Mouse (Mus musculus) midbrain, postnatal 0 days (tissue): ENCODE measurements around the gene Slc2a3. TPM values are rescaled to one million over a fixed set of nuclear protein-coding genes. Genes with fewer than 3 reads are reported as not detected.

Source experiments
- ATAC-seq: fragments of 200-750 bp; cut with Nextera tagmentation; 2 replicates; pipeline ENCODE4 v1.8.0; 2017; ENCODE audit warnings: moderate number of reproducible peaks, mild to moderate bottlenecking, moderate TSS enrichment, moderate library complexity; ENCODE audit not compliant: low FRiP score
- DNase-seq: peaks from one replicate; pipeline ENCODE4 v3.0.0-alpha.2; 2015; ENCODE audit warnings: low spot score
- H3K27ac ChIP-seq: fragments of 300-500 bp; sonication (generic); 2 replicates; pipeline ENCODE4 v1.5.1; 2014; ENCODE audit warnings: low read depth, mild to moderate bottlenecking, low read length, mixed read lengths
- H3K27me3 ChIP-seq: fragments of 300-500 bp; sonication (generic); 2 replicates; pipeline ENCODE4 v1.6.1; 2014; ENCODE audit warnings: low read length, control low read depth, mixed read lengths; ENCODE audit not compliant: insufficient read depth
- H3K36me3 ChIP-seq: fragments of 300-500 bp; sonication (generic); 2 replicates; pipeline ENCODE4 v1.6.1; 2014; ENCODE audit warnings: low read length, control low read depth, mixed read lengths; ENCODE audit not compliant: insufficient read depth
- H3K4me1 ChIP-seq: fragments of 300-500 bp; sonication (generic); 2 replicates; pipeline ENCODE4 v1.6.1; 2014; ENCODE audit warnings: mild to moderate bottlenecking, control low read depth, antibody characterized with exemption, low read length, mixed read lengths; ENCODE audit not compliant: insufficient read depth
- H3K4me2 ChIP-seq: fragments of 300-500 bp; sonication (generic); 2 replicates; pipeline ENCODE4 v1.6.1; 2014; ENCODE audit warnings: low read depth, mild to moderate bottlenecking, low read length, mixed read lengths; ENCODE audit not compliant: poor library complexity, severe bottlenecking
- H3K4me3 ChIP-seq: fragments of 300-500 bp; sonication (generic); 2 replicates; pipeline ENCODE4 v1.5.1; 2014; ENCODE audit warnings: low read depth, mild to moderate bottlenecking, low read length, moderate library complexity
- H3K9ac ChIP-seq: fragments of 300-500 bp; sonication (generic); replicated peaks from 2 replicates; pipeline ENCODE4 v1.6.1; 2014; ENCODE audit warnings: mild to moderate bottlenecking, low read length, moderate library complexity, mixed read lengths; ENCODE audit not compliant: poor library complexity, severe bottlenecking
- H3K9me3 ChIP-seq: fragments of 300-500 bp; sonication (generic); 2 replicates; pipeline ENCODE4 v1.6.1; 2016; ENCODE audit warnings: low read length, control low read depth
- CTCF ChIP-seq: IDR thresholded peaks from 2 replicates; pipeline ENCODE4 v1.5.1; 2016; ENCODE audit warnings: antibody characterized with exemption, mild to moderate bottlenecking
- WGBS: fragments of 180-500 bp; shearing (Covaris S2); extraction: QIAGEN DNeasy Blood & Tissue Kit; methylation state at CpG from one replicate; pipeline ENCODE4 v1.1.7; 2014; 5-methylcytosine and 5-hydroxymethylcytosine counted together
- polyA plus RNA-seq: library from polyadenylated mRNA; unstranded; fragments of >200 nt; fragmentation: Nextera tagmentation; extraction: Ambion mirVana; gene quantifications from 2 replicates; pipeline ENCODE4 v1.2.1, GENCODE M21; 2015
- total RNA-seq: library from RNA; depleted of rRNA; stranded (reverse); fragments of >200 nt; gene quantifications from 2 replicates; pipeline ENCODE4 v1.2.3, GENCODE M21; 2014

Slc2a3 gene
- total and polyA plus RNA-seq, 2 experiments from 2014 or later, result 48.4 to 129 TPM

DNA sequence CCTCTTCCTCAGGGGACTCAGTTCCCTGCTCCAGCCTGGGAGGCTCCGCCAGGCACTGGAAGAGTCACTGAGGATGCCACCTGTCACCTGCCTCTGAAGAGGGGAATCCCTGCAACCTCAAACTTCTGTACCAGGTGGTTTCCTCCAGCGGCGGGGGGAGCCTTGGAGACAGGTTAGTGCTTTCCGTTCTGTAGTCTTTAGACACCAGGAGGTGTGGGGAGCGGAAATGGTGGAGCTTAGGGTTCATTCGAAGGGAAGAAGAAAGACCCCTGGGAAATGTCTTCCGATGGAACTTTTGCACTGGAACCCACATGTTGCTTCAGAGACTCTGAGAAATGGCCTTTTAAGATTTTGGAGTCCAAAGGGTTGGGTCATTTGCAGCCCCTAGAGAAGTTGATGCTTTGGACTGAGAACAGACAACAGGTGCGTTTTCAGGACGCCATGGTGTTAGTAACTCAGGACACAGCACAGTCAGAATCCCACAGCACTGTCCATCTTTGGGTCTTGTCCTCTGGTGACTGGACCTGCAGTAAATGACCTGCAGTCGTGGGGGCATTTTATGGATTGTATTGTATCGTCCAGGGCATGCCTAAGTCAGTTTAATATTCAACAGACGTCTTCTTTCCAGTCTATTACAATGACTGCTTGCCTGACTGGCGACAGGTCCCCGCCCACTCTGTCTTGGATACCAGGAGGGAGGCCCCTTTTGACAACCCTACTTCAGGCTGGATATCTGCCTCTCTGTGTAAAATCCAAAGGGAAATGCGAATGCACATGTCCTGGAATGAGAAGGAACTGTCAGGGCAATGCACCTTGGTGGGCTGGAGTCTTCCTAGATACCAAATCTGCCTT, 19.6 kb upstream of the Slc2a3 start:
- Histone ChIP-seq H3K4me2 (peak overlapping the region; percentile 88), H3K4me1 (peaks cover 19% of the 10 kb centered on the region), H3K4me3 (peak overlapping the region; percentile 71), H3K27ac (no peak overlapping the region), H3K9ac (peak overlapping the region; percentile 95), H3K36me3 (no peaks in the 10 kb centered on the region), H3K27me3 (no peaks in the 10 kb centered on the region), H3K9me3 (no peaks in the 10 kb centered on the region)
- ATAC-seq (no peak), DNase-seq (no peak)
- TF ChIP-seq CTCF, result no peak
- 10% methylated on average over 15 of the region's 15 CpGs for WGBS

DNA sequence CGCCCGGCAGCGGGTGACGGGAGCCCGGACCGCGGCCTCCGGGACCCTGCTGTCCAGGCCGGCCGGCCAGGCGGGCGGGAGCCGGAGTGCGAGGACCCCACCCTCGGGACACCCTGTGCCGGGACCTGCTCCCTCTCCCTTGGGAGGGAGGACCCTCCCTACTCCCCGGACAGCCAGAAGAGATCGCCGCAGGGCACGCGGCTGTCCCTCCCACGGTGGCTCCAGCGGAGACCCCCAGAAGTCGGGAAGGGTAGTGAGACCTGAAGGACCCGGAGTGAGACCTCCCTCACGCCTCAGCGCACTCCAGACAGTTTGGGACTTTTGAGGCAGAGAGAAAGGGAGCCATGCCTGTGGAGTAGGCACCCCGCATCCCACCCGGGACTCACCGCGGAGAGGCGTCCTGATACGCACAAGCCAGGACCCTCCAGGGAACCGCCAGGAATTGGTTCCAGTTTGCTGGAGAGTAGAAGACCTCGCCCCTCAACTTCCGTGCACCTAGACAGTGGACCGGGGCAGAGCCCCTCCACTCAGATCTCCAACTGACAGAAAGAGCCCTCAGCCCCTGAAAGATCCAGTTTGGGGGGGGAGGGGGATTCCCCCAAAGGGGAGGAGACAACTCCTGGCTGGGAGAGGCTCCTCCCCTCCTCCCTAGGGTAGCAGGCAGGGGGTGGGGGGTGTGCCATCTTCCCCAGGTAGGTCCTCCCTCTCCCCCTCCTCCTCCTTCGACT, 18.8 kb upstream of the Slc2a3 start:
- H3K9me3 ChIP-seq, result no peaks in the 10 kb centered on the region
- no peaks in the 10 kb centered on the region for H3K36me3 ChIP-seq
- TF ChIP-seq CTCF, result no peak
- ATAC-seq (peak; percentile 64), DNase-seq (no peak)
- H3K27ac ChIP-seq, result peak overlapping the region; percentile 65; the same call in 1 of the 2 replicates
- H3K9ac ChIP-seq, result peak overlapping the region; percentile 95
- H3K4me2 ChIP-seq, result peak overlapping the region; percentile 88
- H3K4me1 ChIP-seq, result peaks cover 19% of the 10 kb centered on the region
- under 1% methylated on average over 32 of the region's 38 CpGs for WGBS
- H3K27me3 ChIP-seq, result no peaks in the 10 kb centered on the region
- H3K4me3 ChIP-seq, result peak overlapping the region; percentile 71

DNA sequence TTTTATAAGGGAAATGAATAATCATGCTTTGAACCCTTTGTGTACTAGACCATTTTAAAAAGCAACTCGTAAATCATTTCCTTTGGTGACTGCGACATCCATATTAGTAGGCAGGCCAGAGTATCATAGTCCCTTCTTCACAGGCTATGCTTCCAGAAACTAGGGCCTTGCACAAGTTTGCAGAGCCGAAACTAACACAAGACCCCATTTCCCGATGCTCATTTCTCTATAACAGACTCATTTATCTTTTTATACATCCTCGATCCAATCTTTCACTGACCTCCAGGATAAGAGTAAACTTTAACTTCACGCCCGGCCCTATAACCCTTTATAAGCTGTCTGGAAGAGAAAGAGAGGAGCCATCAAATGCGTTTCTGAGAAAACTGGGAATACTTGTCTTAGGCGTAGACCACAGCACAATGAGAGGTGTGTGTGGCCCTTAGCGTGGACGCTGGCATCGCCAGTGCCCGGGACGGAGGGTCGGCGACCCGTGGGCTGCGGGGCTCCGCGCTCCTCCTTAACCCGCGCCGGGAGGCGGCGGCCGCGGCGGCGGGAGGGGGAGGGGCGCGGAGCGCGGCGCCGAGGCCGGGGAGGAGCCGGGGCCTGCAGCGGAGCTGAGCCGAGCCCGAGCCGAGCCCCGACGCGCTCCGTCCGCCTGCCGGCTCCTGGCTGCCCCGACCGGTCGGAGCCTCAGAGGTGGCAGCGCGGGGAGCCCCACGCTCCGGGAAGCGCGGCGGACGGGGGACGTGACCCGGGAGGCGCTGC, 18.0 kb upstream of the Slc2a3 start, which contains the start of gene Foxj2:
Gene Foxj2, plus strand, starts transcription at position 609 of the 765 bp plus-strand sequence.
- peak; percentile 53 for DNase-seq
- Histone ChIP-seq H3K27me3 (no peaks in the 10 kb centered on the region), H3K4me3 (peak within 1 kb of the TSS; percentile 71), H3K4me1 (peaks cover 19% of the 10 kb centered on the region), H3K4me2 (peak within 1 kb of the TSS; percentile 88), H3K36me3 (no peaks in the 10 kb centered on the region), H3K9me3 (no peaks in the 10 kb centered on the region), H3K9ac (peak within 1 kb of the TSS; percentile 95), H3K27ac (peak within 1 kb of the TSS; percentile 65; the same call in 1 of the 2 replicates)
- WGBS, result 3% methylated on average over 18 of the region's 61 CpGs
- no peak for TF ChIP-seq CTCF
- ATAC-seq, result peak; percentile 84

DNA sequence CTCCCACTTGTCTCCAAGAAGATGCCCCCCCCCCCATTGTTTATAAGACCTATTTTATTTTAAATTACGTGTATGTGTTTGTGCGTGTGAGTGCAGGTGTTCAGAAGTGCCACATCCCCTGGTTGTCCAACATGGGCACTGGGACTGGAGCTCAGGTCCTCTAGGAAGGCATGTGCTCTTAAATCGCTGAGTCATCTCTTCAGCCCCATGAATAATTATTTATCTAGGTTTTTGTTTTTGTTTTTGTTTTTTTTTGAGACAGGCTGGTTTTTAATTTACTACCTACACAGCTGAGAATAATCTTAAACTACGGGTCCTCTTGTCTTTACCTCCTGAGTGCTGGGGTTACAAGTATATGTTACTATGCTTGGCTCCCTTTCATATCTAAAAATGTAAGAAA, 12.2 kb upstream of the Slc2a3 start:
- no peak overlapping the region for H3K4me3 ChIP-seq
- no peak overlapping the region for H3K9ac ChIP-seq
- 89% methylated on average over 4 of the region's 4 CpGs for WGBS
- no peak overlapping the region for H3K4me2 ChIP-seq
- H3K9me3 ChIP-seq, result no peaks in the 10 kb centered on the region
- no peak overlapping the region for H3K27ac ChIP-seq
- no peaks in the 10 kb centered on the region for H3K27me3 ChIP-seq
- no peaks in the 10 kb centered on the region for H3K4me1 ChIP-seq
- DNase-seq (no peak), ATAC-seq (no peak)
- no peaks in the 10 kb centered on the region for H3K36me3 ChIP-seq
- no peak for TF ChIP-seq CTCF

DNA sequence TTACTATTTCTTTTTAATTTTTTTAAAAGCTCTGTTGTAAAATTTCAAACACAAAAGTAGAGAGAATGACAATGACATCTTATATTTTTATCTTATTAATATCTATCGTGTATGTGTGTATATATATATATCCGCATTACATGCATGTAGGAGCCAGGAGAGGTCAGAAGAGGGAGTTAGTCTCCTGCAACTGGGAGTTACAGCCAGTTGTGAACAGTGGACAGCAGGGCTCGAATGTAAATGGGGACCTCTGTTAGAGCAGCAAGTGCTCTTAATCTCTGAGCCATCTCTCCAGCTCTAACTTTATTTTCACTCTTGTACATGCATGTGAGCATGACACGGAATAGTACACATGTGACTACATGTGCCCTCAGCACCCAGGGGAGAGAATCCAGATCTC, 11.3 kb upstream of the Slc2a3 start:
- WGBS, result 95% methylated on average over 4 of the region's 4 CpGs
- ATAC-seq (no peak), DNase-seq (no peak)
- H3K4me2 ChIP-seq, result no peak overlapping the region
- no peaks in the 10 kb centered on the region for H3K4me1 ChIP-seq
- H3K9me3 ChIP-seq, result no peaks in the 10 kb centered on the region
- no peaks in the 10 kb centered on the region for H3K36me3 ChIP-seq
- TF ChIP-seq CTCF, result no peak; the same call in 1 of the 2 replicates
- no peak overlapping the region for H3K27ac ChIP-seq
- no peak overlapping the region for H3K9ac ChIP-seq
- no peak overlapping the region for H3K4me3 ChIP-seq
- no peaks in the 10 kb centered on the region for H3K27me3 ChIP-seq
